Mouse (Mus musculus) gastrocnemius, adult 2 months (tissue): ENCODE results near the gene 1110008P14Rik. TPM values are rescaled to one million over a fixed set of nuclear protein-coding genes. Genes with fewer than 3 reads are reported as not detected.

Source experiments
- DNase-seq: peaks from one replicate; pipeline ENCODE4 v3.0.0; 2022
- H3K27ac ChIP-seq: fragments of 200-600 bp; 2 replicates; pipeline ENCODE4 v1.8.1; 2022; ENCODE audit warnings: mild to moderate bottlenecking
- H3K4me3 ChIP-seq: fragments of 200-600 bp; 2 replicates; pipeline ENCODE4 v1.8.1; 2022; ENCODE audit warnings: mild to moderate bottlenecking, moderate library complexity
- CTCF ChIP-seq: fragments of 200-600 bp; IDR thresholded peaks from 2 replicates; pipeline ENCODE4 v1.8.1; 2022; ENCODE audit warnings: antibody characterized with exemption, mild to moderate bottlenecking, moderate library complexity
- intact Hi-C: fragments of 180-260 bp; cut with DNase I; formaldehyde crosslinking; loops from one replicate; pipeline ENCODE4 v1.15.1; 2025
- long read RNA-seq, 2 experiments: library from polyadenylated mRNA; stranded (forward); transcript quantifications; one replicate each; pipeline ENCODE4 v2.0.0; 2021
- total RNA-seq, 2 experiments: library from RNA; stranded (reverse); gene quantifications; 2 replicates each; pipeline ENCODE4 v1.2.3; 2021

The 1110008P14Rik gene
- 10 to 100 TPM; 34.3 to 43.2 TPM for total RNA-seq
- long read RNA-seq, experiment 1, transcript 1110008P14Rik-201 (2 exons, 680 nt) = major isoform, 41 of 42 reads
- long read RNA-seq, experiment 1, partial matches to known transcripts = 0 of 42 reads
- long read RNA-seq, experiment 1, other reads (novel, unspliced or antisense) = 1 of 42 reads
- long read RNA-seq, experiment 2, transcript 1110008P14Rik-201 (2 exons, 680 nt) = major isoform, 60 of 62 reads
- long read RNA-seq, experiment 2, partial matches to known transcripts = 1 of 62 reads
- long read RNA-seq, experiment 2, other reads (novel, unspliced or antisense) = 0 of 62 reads

DNA sequence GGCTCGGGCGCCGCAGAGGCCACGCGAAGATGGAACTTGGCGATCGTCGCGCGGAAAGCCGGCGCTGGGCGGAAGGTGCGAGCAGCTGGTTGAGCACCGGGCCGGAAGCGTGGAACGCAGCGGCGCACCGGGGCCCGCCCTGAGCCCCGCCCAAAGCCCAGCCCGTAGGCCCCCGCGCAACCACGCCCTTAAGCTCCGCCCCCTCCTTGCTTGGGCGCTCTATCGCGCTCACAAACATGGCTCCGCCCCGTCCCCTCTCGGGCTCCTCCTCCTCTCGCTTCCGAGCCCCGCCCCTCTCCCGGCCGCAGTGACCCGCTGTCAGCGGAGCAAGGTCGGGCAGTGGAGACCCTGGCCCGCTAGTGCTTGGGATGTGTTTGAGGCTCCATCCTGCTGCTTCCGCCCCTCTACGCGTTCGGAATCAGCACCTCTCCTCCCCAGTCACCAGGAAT is at the start of gene 1110008P14Rik:
TSS of gene 1110008P14Rik (minus strand) at position 164 of the 449 bp plus-strand sequence.
- peak; percentile 98 for DNase-seq
- peak within 1 kb of the TSS; percentile 90 for H3K27ac ChIP-seq
- intact Hi-C loops = no loop called here
- TF ChIP-seq CTCF = no peak
- peak within 1 kb of the TSS; percentile 93 for H3K4me3 ChIP-seq

- H3K4me3 ChIP-seq = peak overlapping the region; percentile 74
- peak overlapping the region; percentile 85 for H3K27ac ChIP-seq
- peak; percentile 91 for DNase-seq
- TF ChIP-seq CTCF = no peak
- intact Hi-C loops = no loop called here
Observed at GRCm38 (mm10) chr2:32430701-32431676, 49.3 kb upstream of the 1110008P14Rik start.

DNA sequence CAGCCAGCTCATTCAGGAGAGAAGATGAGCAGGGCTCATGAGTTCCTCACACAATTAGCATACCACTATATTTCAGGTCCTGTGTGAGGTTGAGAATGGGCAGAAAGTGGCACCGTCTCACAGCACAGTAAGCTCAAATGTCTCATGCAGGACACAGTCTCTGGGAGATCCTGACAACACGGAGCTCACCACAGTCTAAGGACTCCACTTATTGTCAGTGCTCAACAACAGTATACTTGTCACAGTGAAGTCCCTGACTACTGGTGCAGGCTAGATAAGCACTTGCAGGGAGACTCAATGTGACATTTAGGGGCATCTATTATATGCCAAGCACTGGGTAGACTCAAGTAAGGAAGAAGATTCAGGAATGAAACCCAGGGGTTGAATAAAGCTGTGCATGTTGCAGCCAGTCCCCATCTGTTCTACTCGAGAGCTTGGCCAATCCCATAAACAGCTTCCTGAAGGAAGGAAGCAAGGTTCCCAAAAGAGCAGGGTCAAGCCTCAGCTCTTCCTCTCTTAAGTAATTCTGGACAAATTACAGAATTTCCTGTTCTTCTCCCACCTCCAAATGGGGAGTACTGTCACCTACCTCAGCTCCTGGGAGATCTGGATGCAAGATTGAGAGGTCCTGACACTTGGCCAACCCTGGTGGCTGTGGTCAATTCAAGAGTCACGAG is 47.6 kb upstream of the 1110008P14Rik start:
- TF ChIP-seq CTCF = no peak
- H3K4me3 ChIP-seq = no peak overlapping the region
- no peak for DNase-seq
- H3K27ac ChIP-seq = peak overlapping the region; percentile 35
- intact Hi-C loops = loop anchor here (2.0 kb wide), 1 partner anchor 15 kb away; no protein-coding TSS in a partner anchor

GRCm38 (mm10) chr2:32428262-32428722 is 46.6 kb upstream of the 1110008P14Rik start:
- Histone ChIP-seq H3K4me3 (no peak overlapping the region), H3K27ac (peak overlapping the region; percentile 35)
- intact Hi-C loops = loop anchor here (2.0 kb wide), 1 partner anchor 17 kb away; no protein-coding TSS in a partner anchor
- no peak for TF ChIP-seq CTCF
- DNase-seq = no peak

- no peak for DNase-seq
- intact Hi-C loops = loop anchor here (2.0 kb wide), 1 partner anchor 17 kb away; no protein-coding TSS in a partner anchor
- H3K27ac ChIP-seq = peak overlapping the region; percentile 35
- no peak overlapping the region for H3K4me3 ChIP-seq
- TF ChIP-seq CTCF = no peak
Observed at GRCm38 (mm10) chr2:32427720-32428119, 46.0 kb upstream of the 1110008P14Rik start.

DNA sequence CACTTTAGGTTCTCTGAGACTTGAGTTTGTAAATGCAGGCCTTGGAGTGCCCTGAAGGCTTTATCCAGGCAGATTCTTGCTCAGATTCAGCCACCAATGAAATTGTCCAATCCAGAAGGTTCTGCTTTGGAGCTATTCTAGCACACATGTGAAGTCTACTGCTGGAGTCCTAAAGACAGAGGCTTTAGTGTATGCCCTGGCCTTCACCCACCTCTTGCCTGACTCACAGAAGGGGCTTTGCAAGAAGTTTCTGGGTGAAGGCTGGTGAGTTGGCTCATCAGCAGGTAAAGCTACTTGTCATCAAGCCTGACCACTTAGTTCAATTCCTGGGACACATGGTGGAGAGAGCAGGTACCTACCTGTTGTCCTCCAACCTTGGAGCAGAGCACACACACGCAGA is 44.4 kb upstream of the 1110008P14Rik start:
- no peak for TF ChIP-seq CTCF
- Histone ChIP-seq H3K27ac (peak overlapping the region; percentile 97), H3K4me3 (no peak overlapping the region)
- intact Hi-C loops = no loop called here
- no peak for DNase-seq

GRCm38 (mm10) chr2:32425568-32425967 is 43.8 kb upstream of the 1110008P14Rik start:
- H3K27ac ChIP-seq = peak overlapping the region; percentile 97
- intact Hi-C loops = no loop called here
- DNase-seq = no peak
- TF ChIP-seq CTCF = no peak
- H3K4me3 ChIP-seq = no peak overlapping the region

DNA sequence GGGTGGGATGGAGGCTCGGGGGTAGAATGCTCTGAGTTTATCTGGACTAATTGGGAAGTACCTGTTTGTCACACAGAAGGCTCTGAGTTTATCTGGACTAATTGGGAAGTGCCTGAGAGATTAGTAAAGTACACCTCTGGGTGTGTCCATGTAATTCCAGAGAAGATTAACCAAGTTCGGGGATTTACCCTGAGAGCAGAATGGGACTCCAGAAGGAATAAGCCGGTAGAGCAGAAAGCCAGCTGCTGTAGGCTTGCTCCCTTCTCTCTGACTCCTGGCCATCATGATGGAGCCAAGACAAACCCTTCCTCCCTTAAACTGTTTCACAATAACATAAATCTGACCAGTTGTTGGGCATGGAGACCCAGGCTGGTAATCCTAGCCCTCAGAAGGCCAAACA is 43.1 kb upstream of the 1110008P14Rik start:
- TF ChIP-seq CTCF = no peak
- no peak for DNase-seq
- Histone ChIP-seq H3K27ac (peak overlapping the region; percentile 97), H3K4me3 (peak overlapping the region; percentile 89)
- intact Hi-C loops = no loop called here

- TF ChIP-seq CTCF = no peak; the same call in 1 of the 2 replicates
- H3K4me3 ChIP-seq = peak overlapping the region; percentile 89
- peak; percentile 85 for DNase-seq
- intact Hi-C loops = no loop called here
- H3K27ac ChIP-seq = peak overlapping the region; percentile 97
Observed at GRCm38 (mm10) chr2:32423481-32424331, 42.0 kb upstream of the 1110008P14Rik start.

DNA sequence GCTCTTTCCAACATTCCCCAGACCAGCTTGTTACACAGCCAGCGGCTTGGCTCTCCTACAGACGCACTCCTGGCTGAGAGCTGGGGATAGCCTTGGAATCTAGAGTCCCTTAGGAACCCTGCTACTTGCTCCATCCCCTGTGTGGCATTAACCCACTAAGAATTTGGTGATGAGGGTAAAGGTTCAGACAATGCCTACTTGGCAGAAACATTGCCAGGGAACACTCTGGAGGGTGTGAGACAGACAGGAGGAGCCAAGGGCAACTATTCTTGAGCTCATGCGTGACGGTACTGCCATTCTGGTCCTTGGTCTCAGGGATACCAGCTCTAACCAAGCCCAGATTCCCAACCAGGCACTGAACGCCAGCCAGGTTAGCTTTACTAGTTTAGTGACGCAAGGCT is 40.1 kb upstream of the 1110008P14Rik start:
- intact Hi-C loops = no loop called here
- no peak for TF ChIP-seq CTCF
- Histone ChIP-seq H3K4me3 (peak overlapping the region; percentile 89), H3K27ac (peak overlapping the region; percentile 97)
- peak; percentile 78 for DNase-seq

- intact Hi-C loops = no loop called here
- peak; percentile 73 for DNase-seq
- H3K4me3 ChIP-seq = peak overlapping the region; percentile 89
- peak overlapping the region; percentile 97 for H3K27ac ChIP-seq
- no peak for TF ChIP-seq CTCF
Observed at GRCm38 (mm10) chr2:32420647-32421046, 38.9 kb upstream of the 1110008P14Rik start.
